In genomic region chr10:91297792-91298460, GRCm38 (mm10) we compare ENCODE assay signal across 9 mouse cellular contexts.
A peak's percentile ranks its signal among the peaks of the same experiment; 100 is the strongest.
DNase-seq lines count a peak whose midpoint lies in the region; ATAC-seq lines count a peak whose summit lies in the region.
"Had no signal": no experiment of that assay in that cellular context is flagged by ENCODE, and none has a peak within 500 bp of the region (broad histone marks: within the 10 kb centered on the region; RNA-seq: fewer than 3 reads in every experiment).

No protein-coding gene starts in this region.

- ATAC-seq in hindbrain, embryonic 12.5 days (ENCODE audit: low FRiP score) = peak; percentile 61; the same call in 1 of the 2 replicates

- H3K27ac ChIP-seq in hindbrain, embryonic 12.5 days = no peak overlapping the region
- H3K27ac ChIP-seq: liver, embryonic 15.5 days had no signal

- no peak overlapping the region for H3K4me3 ChIP-seq in hindbrain, embryonic 12.5 days
- H3K4me3 ChIP-seq: liver, embryonic 15.5 days had no signal

- H3K4me2 ChIP-seq in hindbrain, embryonic 12.5 days (replicated peaks) = no peak overlapping the region
- H3K4me2 ChIP-seq: liver, embryonic 15.5 days had no signal

- peak; percentile 25 for DNase-seq in gastrocnemius, postnatal 10 days
- DNase-seq in gastrocnemius, postnatal 25 days = no peak
- peak; percentile 59 for DNase-seq in adrenal gland, postnatal 10 days
- DNase-seq in embryo, embryonic 9.5 days (ENCODE audit: extremely low spot score) = peak; percentile 74
- DNase-seq in layer of hippocampus, postnatal 10 days (ENCODE audit: low spot score in 2 of 2) = peak; percentile 57 to 70
- DNase-seq in mesoderm, embryonic 11.5 days (ENCODE audit: low read depth, low spot score) = peak; percentile 77
- peak; percentile 39 for DNase-seq in telencephalon, adult 2 months (ENCODE audit: low read depth, low spot score)

- no peak overlapping the region for H3K9ac ChIP-seq in hindbrain, embryonic 12.5 days
- H3K9ac ChIP-seq: liver, embryonic 15.5 days had no signal

- H3K9me3 ChIP-seq in hindbrain, embryonic 12.5 days (replicated peaks) = no peaks in the 10 kb centered on the region
- H3K9me3 ChIP-seq: liver, embryonic 15.5 days had no signal

- H3K27me3 ChIP-seq in hindbrain, embryonic 12.5 days = no peaks in the 10 kb centered on the region
- H3K27me3 ChIP-seq: liver, embryonic 15.5 days had no signal

- WGBS in hindbrain, embryonic 12.5 days = 30% methylated on average over 9 of the region's 9 CpGs

- no peaks in the 10 kb centered on the region for H3K36me3 ChIP-seq in hindbrain, embryonic 12.5 days
- H3K36me3 ChIP-seq: liver, embryonic 15.5 days had no signal

- H3K4me1 ChIP-seq in hindbrain, embryonic 12.5 days = no peaks in the 10 kb centered on the region
- H3K4me1 ChIP-seq: liver, embryonic 15.5 days had no signal
